Mouse (Mus musculus) CD4-positive, CD25-positive, alpha-beta regulatory T cell (primary cell): ENCODE measurements around the gene Opa1. TPM values are rescaled to one million over a fixed set of nuclear protein-coding genes. Genes with fewer than 3 reads are reported as not detected.

Source experiments
- polyA plus RNA-seq: library from polyadenylated mRNA; unstranded; fragments of 100-300 nt; shearing (Covaris generic); gene quantifications from one replicate; pipeline ENCODE4 v1.2.1, GENCODE M21; 2017

Opa1 gene
- 38.8 TPM for polyA plus RNA-seq

DNA sequence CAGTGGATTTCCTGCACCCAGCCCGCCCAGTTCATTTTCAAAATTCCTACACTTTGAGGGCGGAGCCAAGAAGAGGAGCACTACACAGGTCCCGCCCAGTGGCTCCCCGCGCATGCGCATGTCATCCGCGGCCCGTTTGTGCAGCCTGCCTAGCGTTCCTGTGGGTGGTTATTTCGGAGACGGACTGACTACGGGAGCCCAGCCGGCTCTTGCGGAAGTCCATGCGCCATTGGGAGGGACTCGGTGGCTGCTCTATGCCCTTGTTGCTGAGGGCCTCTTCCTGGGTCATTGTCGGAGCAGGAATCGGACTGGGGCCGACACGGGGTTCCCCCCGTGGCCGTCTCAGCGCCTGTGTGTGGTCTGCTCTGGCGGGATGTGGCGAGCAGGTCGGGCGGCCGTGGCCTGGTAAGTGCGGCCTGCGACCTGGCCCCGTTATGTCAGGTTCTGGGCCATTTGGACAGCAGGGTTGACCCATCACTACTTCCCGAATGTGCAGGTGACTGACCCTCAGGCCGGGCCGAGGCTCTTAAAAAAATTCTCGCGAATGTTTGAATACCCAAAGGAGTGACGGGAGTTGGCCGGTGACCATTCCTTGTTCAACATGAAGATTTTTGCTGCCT, at the start of gene Opa1:
Gene Opa1 (plus strand): TSS at position 168 of the 620 bp plus-strand sequence.

DNA sequence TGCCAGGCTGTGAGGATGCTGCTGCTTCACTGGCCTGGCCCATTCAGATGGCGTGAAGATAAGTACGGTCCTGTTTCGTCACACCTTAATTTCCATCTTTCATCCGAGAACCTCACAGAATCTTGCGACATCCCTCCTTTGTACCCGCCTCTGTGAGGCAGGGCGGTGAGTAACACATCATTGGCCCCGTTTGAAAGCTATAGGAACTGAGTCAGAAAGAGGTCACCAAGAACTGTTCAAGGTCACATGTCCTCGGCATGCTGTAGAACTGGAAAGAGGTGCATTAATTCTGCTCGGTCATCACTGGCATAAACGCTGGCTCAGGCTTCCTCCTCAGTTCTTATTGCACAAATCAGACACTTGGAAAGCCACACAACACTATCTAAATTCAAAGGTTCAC, 34.3 kb upstream of the Opa1 start, which contains the start of gene Atp13a4:
Gene Atp13a4 (minus strand): TSS at position 36 of the 400 bp plus-strand sequence.

Other genes with a start within 250 kb of the Opa1 start
- not detected for gene Atp13a5, start 200.6 kb upstream of the Opa1 start, polyA plus RNA-seq
- not detected for gene Atp13a4, start 34.5 kb upstream of the Opa1 start, polyA plus RNA-seq